Mouse (Mus musculus) mature B cell (primary cell): Measurements from ENCODE around the gene Itga9.

Experiments used
- in situ Hi-C: fragments of 300-500 bp; cut with MboI; formaldehyde crosslinking; loops from 2 replicates; pipeline ENCODE4 v1.14.3; 2019

Itga9 gene

DNA sequence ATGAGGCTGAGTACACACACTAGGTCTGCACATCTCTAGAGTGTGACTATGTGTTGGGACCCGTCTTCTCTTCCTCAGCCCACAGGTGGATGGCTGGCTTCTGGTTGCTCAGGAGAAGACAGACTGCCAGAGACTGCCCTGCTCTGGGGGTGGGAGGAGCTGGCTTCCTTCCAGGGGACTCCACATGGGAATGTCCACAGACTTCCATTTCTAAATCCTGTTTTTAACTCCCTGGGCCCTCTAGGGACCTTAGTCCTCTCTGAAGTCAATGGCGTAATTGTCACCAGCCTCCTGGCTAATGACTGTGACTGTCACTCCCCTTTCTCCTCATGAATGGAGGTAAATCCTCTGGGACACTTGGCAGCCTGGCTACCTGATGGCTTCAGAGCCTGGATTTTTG, 45.4 kb downstream of the Itga9 start:
- in situ Hi-C loops, result no loop called here

DNA sequence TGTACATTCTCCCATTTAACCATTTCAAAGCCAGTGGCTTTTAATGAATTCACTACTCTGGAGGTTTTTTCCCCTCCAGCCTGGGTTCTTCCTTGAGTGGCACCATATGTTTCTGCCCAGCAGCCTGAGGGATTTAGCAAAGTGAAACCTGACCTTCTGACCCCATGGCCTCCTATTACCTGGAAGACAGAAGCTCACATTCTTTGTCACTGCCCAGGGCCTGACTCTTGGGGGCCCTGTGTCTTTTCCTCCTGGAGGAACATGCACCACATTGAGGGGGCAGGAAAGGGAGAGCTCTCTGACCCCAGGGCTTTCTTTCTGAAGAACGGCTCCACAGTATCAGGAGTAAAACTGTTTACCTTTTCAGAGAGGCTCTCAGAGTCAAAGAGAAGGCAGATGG, 46.9 kb downstream of the Itga9 start:
- in situ Hi-C loops, result no loop called here

DNA sequence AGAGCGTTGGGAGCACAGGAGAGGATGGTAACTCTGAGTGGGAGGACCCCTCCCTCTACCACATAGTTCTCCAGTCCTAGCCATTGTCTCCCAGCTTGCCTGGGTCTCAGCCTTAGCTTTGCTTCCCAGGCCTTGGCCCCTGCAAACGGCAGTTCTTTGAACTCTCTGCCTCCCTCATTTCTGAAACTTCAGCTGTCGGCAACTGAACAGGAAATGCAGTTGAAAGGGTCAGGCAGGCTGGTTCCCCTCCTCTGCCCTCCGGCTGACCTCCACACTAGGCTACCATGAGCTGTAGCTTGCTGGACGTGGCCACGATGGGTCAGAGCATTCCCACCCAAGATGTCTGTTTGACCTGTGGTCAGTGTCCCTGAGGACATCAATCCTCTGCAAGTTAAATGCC, 48.5 kb downstream of the Itga9 start:
- in situ Hi-C loops, result no loop called here

DNA sequence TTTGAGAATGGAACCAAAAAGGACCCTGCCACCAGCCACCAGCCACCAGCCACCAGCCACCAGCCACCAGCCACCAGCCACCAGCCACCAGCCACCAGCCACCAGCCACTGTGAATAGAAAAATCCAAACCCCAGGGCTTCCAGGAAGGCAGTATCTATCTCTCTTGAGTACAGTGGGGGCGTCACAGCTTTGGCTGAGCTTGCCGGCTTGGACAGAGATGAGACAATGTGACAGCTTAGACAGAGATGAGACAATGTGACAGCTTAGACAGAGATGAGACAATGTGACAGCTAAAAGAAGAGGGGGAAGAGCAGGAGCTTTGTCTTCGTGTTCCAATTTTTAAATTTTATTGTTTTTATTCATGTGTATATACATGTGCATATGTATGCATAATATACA, 49.2 kb downstream of the Itga9 start:
- in situ Hi-C loops, result no loop called here

DNA sequence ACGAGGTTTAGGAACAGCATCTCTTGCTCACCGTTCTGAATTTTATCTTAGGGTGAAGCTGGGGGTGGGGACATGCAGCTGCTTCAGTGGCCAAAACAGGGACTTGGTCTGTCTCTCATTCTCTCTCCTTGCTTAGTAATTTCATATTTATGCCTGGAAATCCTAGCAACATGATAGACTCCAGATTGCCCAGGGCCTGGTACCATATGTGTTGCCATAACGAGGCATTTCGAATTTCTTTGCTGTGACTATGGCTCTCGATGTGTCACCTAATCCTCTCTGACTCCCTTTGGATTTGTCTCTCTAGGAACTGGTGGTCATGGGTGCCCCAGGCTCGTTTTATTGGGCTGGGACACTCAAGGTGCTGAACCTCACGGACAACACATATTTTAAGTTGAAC, 51.7 kb downstream of the Itga9 start:
- in situ Hi-C loops, result no loop called here

DNA sequence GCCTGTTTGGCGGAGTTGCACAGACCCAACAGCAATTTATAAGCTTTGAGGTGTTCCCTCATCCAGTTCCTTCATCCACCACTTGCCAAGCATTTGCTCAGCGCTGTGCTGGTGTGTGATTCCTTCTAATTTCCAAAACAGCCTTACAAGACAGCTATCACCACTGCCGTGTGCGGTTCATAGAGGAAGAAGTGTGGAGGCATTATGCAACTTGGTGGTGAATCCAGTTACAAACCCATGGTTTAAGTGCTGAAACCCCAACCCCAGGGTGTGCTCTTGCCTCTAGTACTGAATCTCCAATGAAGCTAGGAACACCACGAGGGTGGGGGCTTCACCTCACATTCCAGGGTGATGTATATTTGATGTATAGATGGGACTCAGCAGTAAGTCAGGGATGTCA, 53.3 kb downstream of the Itga9 start:
- in situ Hi-C loops, result no loop called here

DNA sequence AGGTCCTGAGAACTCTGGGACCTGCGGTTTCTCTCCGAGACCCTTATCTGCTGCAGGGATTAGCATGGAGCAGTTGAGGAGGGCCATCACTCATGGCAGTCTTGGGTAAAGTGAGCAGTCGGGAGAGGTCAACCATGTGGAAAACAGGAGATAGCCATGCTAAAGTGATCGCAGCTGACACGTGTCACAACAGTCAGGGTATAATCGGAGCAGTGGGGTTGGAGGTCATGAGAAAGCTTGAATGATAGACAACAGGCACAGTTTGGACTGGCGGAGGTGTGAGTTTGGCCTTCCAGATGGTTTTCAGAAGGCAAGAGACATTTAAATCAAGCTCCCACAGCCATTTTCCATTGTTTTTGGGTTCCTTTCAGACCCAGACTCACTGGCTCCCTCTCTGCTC, 53.8 kb downstream of the Itga9 start:
- in situ Hi-C loops, result no loop called here

DNA sequence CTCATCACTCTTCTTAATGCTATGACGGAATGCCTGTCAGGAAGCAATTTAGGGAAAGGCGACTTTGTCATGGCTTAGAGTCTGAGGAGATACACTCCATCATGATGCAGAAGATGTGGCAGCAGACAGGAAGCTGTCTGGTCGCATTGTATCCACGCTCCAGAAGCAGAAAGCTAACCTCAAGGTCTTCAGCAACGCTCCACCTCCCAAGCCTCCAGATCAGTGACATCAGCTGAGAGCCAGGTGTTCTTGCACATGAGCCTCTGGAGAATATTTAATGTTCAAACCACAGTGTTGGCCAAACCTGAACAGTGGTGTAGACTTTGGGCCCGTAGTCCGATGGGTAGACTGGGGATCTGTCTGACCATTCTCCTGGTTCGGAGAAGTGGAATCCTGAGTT, 55.5 kb downstream of the Itga9 start:
- in situ Hi-C loops, result no loop called here

DNA sequence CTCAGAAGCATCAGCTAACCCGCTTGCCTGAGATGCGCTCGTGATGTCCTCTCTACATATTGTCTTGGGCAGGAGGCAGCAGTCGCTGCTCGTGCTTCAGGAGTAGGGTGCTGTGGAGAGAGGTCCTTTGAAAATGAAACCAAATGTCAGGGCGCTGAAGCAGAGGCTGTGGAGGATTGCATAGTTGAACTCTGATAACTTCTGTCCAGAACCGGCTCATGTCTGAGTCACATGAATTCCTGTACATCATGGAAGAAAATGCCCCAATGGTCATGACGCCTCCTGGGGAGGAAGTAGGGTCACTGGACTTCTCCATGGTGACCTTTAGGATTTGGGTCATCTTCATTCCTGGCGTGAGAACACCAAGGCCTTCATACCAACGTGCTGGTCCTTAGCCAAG, 56.0 kb downstream of the Itga9 start:
- in situ Hi-C loops, result no loop called here

DNA sequence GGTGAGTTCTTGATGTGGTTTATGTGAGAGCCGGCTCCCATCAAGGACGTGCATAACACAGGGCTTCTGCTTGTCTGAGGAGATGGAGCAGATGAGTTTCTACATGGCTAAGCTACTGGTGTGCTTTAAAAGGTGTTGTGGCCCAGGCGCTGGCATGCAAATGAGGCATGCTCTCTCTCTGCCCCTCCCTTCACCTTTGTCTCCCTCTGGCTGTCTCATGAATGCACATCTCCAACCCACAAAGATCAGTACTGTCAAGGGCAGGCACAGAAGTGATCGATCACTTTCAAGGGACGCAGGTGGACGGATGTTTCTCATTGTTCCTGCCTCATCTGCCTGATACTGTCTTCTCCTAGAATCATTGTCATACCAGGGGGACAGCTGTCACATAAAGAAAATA, 57.4 kb downstream of the Itga9 start:
- in situ Hi-C loops, result no loop called here

DNA sequence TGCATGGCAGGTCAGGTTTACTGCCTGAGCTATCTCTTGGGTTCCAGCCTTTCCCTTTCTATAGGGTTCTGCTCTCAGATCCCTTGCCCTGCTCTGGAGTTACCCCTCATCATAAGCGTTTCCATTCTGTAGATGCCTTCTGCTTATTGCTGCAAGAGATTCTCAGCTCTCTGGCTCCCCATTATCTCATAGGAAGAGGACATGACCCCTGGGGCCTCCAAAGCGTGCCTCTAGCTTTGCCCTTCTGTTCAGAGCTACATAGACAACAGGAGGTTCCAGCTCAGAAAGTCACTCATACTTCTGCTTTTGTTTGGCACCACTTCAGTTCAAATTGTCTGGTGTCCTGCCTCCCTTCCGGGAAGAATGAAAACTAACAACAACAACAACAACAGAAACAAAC, 59.6 kb downstream of the Itga9 start:
- in situ Hi-C loops, result no loop called here

DNA sequence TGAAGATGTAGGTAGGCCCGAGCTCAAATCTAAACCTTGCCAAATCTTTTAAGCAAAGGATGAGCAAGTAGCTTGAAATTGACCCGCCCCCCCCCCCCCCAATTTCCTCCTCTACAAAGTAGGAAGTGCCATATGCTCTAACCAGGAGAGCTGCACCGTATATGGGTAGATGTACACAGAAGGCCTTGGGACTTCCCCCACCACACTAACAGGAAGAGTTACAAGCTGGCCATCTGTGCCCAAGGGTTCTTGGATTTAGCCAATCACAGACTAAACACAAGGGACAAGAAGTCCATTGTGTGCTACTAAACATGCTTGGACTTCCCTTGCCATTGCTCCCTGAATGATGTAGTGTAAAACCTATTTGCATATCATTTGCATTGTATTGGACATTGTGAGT, 63.2 kb downstream of the Itga9 start:
- in situ Hi-C loops, result no loop called here

DNA sequence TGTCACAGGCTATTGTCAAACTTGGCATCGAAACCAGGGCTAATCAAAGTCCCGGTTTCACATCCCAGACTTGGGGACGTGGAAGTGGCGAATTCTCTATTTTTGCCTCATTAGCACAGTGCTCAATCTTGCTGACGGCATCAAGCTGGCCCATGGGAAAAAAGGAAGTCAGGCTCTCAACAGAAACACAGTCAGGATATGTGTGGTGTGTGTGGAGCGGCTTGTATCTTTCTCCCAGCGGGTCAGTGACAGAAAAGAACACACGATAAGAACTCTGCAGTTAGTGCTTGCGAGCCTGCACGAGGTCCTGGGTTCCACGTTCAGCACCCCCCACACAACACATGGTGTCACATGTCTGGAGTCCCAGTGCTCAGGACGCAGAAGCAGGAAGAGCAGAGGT, 67.8 kb downstream of the Itga9 start:
- in situ Hi-C loops, result no loop called here

DNA sequence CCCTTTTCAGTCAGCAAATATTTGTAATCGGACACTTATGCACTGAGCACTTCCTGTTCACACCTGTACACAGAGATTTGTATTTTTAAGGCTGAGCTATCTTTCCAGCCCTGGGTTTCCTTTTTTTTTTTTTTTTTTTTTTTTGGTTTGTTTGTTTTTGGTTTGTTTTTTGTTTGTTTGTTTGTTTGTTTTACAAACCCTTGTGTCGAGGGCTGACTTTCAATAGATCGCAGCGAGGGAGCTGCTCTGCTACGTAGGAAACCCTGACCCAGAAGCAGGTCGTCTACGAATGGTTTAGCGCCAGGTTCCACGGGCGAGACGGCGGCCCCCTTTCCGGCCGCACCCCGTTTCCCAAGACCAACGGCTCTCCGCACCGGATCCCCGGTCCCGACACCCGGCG, 68.3 kb downstream of the Itga9 start:
- in situ Hi-C loops, result no loop called here

DNA sequence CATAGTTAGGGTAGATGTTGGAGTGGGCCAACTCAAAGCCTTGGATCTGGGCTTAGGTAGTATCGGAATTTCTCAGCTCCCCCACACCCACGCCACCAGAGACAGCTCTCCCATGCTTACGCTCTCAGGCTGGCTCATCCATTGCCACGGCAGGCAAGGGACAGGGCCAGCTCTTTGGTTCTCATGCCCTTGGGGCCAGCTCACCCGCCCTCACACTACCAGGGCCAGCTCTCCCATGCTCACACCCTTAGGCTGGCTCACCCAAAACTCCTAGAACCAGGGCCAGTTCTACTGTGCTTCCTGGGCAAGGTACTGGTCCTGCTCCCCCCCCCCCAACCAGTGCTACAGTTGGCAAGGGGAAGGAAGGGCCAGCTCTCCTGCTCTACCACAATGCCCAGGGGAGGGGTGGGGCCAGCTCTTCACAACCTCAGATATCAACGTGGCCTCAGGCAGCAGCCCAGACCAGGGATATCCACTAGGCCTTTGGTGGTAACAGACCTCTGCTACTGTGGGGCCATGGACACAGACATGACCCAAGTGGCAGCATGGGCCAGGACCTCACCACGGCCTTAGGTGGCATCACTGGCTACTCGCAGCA, 69.2 kb downstream of the Itga9 start:
- in situ Hi-C loops, result no loop called here

DNA sequence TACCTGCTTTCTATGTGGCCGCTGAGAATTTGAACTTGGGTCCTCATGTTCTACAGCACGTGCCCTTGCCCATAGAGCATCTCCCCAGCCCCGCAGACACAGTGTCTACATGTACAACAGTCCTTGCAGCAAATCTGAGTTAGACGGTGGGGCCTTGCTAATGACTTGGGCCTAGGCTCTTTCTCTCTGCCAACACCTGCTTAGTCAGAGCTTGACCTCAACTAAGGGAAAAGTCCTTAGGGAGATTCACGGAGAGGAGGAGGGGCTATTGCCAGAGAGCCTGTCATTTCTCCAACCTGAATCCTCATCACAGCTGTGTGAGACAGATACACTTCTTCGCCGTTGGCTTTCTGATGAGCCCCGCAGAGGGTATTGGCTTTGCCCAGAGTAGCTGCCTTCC, 70.2 kb downstream of the Itga9 start:
- in situ Hi-C loops, result no loop called here

DNA sequence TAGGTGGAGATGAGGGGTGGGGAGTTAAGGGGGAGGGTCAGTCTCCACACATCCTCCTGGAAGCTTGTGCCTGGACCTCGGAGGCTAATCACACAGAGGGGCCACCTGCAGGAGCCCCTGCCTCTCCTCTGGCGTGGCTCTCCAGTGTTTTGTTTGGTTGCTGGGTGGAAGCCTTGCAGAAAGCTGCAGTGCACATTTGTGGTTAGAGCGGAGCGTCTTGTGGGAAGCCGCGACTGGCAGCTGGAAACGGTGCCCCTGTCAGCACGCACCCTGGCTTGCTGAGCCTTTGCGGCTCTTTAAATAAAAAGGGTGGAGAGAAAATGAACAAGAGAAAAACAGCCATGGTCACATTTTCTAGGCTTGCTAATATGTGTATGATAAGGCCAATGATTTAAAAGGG, 70.9 kb downstream of the Itga9 start:
- in situ Hi-C loops, result no loop called here

DNA sequence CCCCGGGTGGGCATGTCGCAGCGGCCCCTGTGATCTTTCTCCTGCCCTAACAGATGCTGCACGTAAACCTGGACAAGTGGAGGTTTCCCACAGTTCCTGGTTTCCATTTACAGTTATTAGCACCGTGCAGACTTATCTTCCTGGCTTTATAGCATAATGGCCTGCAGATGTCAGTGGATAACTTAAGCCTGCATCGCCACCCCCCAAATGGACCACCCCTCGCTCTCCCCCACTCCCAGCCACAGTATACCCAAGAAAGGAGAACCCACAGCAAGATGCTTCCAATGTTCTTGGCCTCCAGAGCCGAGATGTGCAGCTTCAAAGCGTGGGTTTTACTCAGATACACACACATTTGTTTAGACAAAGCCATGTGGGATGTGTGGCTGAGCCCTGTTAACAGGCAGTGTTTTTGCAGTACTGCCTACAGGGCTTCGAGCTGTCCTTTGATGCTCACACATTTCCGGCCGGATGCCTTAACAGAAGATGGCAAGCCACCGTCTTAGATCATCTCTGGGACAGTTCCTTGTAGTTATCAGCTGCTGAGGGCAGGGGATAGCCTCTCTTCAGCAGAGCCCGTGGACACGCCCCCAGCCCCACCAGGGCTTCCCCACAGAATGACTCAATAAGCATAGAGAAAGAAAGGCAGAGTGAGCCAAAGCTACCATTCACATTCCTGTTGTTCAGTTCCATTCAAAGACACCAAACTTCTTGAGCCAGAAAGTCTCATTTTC, 71.7 kb downstream of the Itga9 start:
- in situ Hi-C loops, result no loop called here

DNA sequence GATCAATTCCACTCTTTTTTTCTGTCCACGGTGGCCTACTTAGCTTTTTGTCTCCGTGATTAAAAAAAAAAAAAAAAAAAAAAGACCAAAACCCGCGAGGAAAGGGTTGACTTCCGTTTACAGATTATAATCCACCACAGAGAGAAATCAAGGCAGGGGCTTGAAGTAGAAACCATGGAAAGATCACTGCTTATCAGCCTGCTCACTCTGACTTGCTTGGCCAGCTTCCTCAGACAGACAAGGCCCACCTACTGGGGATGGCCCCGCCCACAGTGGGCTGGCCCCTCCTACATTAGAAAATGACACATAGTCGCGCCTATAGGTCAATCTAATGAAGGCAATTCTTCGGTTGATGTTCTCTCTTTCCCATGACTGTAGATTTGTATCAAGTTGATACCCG, 72.3 kb downstream of the Itga9 start:
- in situ Hi-C loops, result no loop called here

DNA sequence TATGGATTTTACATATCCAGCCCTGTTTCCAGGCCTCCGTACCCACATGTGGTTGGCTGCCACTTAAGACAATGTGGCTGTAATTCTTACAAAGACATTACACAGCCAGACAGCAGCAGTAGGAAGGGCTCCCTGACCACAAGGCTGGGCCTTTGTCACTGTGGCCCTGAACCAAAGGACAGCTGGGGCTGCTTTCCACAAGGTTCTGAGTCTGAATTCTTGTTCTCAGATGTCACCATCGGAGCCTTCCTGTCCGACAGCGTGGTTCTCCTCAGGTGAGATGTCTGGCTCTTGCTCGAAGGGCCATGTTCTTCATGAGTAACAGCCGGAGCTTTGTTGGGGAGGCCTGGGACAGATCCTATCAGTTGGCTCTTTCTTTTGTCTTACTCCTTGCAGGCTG, 75.0 kb downstream of the Itga9 start:
- in situ Hi-C loops, result no loop called here

DNA sequence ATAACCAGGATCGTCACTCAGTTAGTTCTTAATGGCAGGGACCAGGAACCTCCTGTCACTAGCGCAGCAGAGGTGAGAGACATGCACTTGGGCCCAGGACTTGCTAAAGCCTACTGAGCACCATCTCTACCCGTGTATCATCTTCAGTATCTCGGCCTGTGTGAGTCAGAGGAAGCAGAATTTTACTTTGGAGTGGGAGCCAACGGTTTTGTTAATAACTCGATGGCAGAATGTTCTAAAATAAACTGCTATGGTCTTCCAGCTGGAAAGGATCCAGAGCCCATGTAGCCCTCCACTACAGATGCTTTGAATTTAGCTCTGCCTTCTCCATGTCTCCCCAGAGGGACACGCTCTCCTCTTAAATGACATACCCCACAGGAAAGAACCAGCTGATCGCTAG, 75.7 kb downstream of the Itga9 start:
- in situ Hi-C loops, result no loop called here

DNA sequence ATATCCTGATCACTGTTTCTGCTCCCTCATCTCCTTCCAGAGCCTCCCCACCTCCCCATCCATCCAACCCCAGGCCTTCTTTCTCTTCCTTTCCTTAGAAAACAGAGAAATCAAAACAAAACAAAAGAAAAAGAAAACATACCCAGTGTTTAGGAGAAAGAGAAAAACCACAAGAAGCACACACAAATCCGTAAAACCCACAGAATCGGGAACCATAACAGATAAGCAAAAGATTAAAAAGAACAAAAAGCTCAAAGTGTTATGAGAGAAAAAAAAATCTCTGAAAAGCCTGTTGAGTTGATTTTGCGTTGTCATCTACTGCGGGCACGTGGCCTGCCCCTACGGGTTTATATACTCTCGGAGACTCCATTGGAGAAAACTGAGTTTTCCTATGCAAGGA, 77.0 kb downstream of the Itga9 start:
- in situ Hi-C loops, result no loop called here

DNA sequence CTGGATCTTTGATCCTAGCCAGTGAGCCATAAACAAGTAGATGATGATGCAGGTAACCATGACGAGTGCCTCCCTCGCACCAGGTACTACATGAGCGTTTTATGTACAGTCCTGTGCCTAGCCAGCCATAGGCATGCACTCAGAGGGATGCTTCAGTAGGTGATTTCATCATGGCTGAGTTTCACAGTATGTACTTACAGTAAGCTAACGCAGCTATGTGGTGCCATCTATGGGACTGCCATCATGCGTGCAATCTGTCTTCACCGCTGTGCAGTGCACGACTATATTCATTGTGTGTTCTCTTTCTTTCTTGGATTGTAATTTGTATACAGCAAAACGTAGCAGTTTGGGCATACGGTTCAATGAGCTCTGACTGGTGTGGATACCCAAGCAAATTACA, 77.9 kb downstream of the Itga9 start:
- in situ Hi-C loops, result no loop called here
